Mouse (Mus musculus) MEL (cell line): ENCODE results near the gene Pitpnc1. TPM values are rescaled to one million over a fixed set of nuclear protein-coding genes. Genes with fewer than 3 reads are reported as not detected.
A peak's percentile ranks its signal among the peaks of the same experiment; 100 is the strongest.

ENCODE experiments used
- DNase-seq: peaks from one replicate; pipeline ENCODE4 v3.0.0; 2011; ENCODE audit warnings: low read depth, low spot score
- H3K27ac ChIP-seq: 2 replicates; pipeline ENCODE4 v1.5.1; 2012; ENCODE audit warnings: low read depth, mild to moderate bottlenecking, control low read depth, low read length, moderate library complexity; ENCODE audit not compliant: control insufficient read depth
- H3K27me3 ChIP-seq, 2 experiments: fragments of 150-350 bp in 1 of 2; sonication (generic) in 1 of 2; 2 replicates each; pipeline ENCODE4 v1.6.1; 2012; ENCODE audit warnings: low read length in 2 of 2, mild to moderate bottlenecking in 2 of 2, improper control_type of control experiment in 1 of 2, moderate library complexity in 1 of 2; ENCODE audit not compliant: insufficient read depth in 2 of 2, control insufficient read depth in 1 of 2
- H3K36me3 ChIP-seq, 2 experiments: 2 replicates each; pipeline ENCODE4 v1.6.1; 2012 to 2014; ENCODE audit warnings: low read length in 2 of 2, improper control_type of control experiment in 1 of 2, inconsistent platforms in 1 of 2, mild to moderate bottlenecking in 1 of 2; ENCODE audit not compliant: insufficient read depth in 2 of 2, control insufficient read depth in 1 of 2
- H3K4me1 ChIP-seq, 2 experiments: fragments of 150-350 bp in 1 of 2; sonication (generic) in 1 of 2; 2 replicates each; pipeline ENCODE4 v1.6.1; 2012; ENCODE audit warnings: low read length in 2 of 2, improper control_type of control experiment in 1 of 2, mild to moderate bottlenecking in 1 of 2; ENCODE audit not compliant: insufficient read depth in 2 of 2, control insufficient read depth in 1 of 2
- H3K4me3 ChIP-seq, 2 experiments: fragments of 150-350 bp in 1 of 2; sonication (generic) in 1 of 2; 2 replicates each; pipeline ENCODE4 v1.5.1; 2012; ENCODE audit warnings: low read depth in 2 of 2, low read length in 2 of 2, mild to moderate bottlenecking in 2 of 2, moderate library complexity in 2 of 2, control low read depth in 1 of 2, improper control_type of control experiment in 1 of 2; ENCODE audit not compliant: control insufficient read depth in 1 of 2, insufficient read depth in 1 of 2
- H3K79me2 ChIP-seq: 2 replicates; pipeline ENCODE4 v1.6.1; 2012; ENCODE audit warnings: mild to moderate bottlenecking, low read length, moderate library complexity; ENCODE audit not compliant: control insufficient read depth, poor library complexity, insufficient read depth
- H3K9ac ChIP-seq: 2 replicates; pipeline ENCODE4 v1.6.1; 2012; ENCODE audit warnings: low read depth, mild to moderate bottlenecking, control low read depth, low read length, moderate library complexity; ENCODE audit not compliant: control insufficient read depth, poor library complexity, severe bottlenecking
- H3K9me3 ChIP-seq: fragments of 150-350 bp; sonication (generic); replicated peaks from 2 replicates; pipeline ENCODE4 v1.6.1; 2012; ENCODE audit warnings: mild to moderate bottlenecking, low read length, improper control_type of control experiment, moderate library complexity; ENCODE audit not compliant: insufficient read depth
- CHD1 ChIP-seq: IDR thresholded peaks from 2 replicates; pipeline ENCODE4 v1.6.1; 2012; ENCODE audit warnings: low read depth, mild to moderate bottlenecking, inconsistent platforms, low read length, improper control_type of control experiment
- CTCF ChIP-seq, 3 experiments: IDR thresholded peaks in 2 of 3; conservative IDR thresholded peaks in 1 of 3; 2 replicates each; pipeline ENCODE4 v1.5.1; 2011 to 2012; ENCODE audit warnings: low read length in 3 of 3, low read depth in 2 of 3, mild to moderate bottlenecking in 2 of 3, improper control_type of control experiment in 1 of 3, inconsistent platforms in 1 of 3, mixed read lengths in 1 of 3, moderate library complexity in 1 of 3; ENCODE audit not compliant: control insufficient read depth in 1 of 3, insufficient read depth in 1 of 3, poor library complexity in 1 of 3, severe bottlenecking in 1 of 3
- ELF1 ChIP-seq: IDR thresholded peaks from 2 replicates; pipeline ENCODE4 v1.6.1; 2014; ENCODE audit warnings: low read depth, mild to moderate bottlenecking, inconsistent platforms, low read length, improper control_type of control experiment, moderate library complexity
- EP300 ChIP-seq, 2 experiments: IDR thresholded peaks; 2 replicates each; pipeline ENCODE4 v1.6.1; 2011; ENCODE audit warnings: improper control_type of control experiment in 2 of 2, low read length in 2 of 2, low read depth in 1 of 2, mild to moderate bottlenecking in 1 of 2
- ETS1 ChIP-seq: IDR thresholded peaks from 2 replicates; pipeline ENCODE4 v1.6.1; 2012; ENCODE audit warnings: low read depth, mild to moderate bottlenecking, inconsistent platforms, low read length, improper control_type of control experiment, moderate library complexity
- GABPA ChIP-seq: IDR thresholded peaks from 2 replicates; pipeline ENCODE4 v1.6.1; 2012; ENCODE audit warnings: low read depth, mild to moderate bottlenecking, inconsistent platforms, low read length, improper control_type of control experiment, moderate library complexity
- GATA1 ChIP-seq: IDR thresholded peaks from 2 replicates; pipeline ENCODE4 v1.6.1; 2011; ENCODE audit warnings: low read depth, low read length, improper control_type of control experiment
- HCFC1 ChIP-seq: IDR thresholded peaks from 2 replicates; pipeline ENCODE4 v1.6.1; 2012; ENCODE audit warnings: low read depth, mild to moderate bottlenecking, inconsistent platforms, low read length, improper control_type of control experiment, moderate library complexity
- JUND ChIP-seq: IDR thresholded peaks from 2 replicates; pipeline ENCODE4 v1.6.1; 2011; ENCODE audit warnings: low read depth, mild to moderate bottlenecking, improper control_type of control experiment, low read length
- KAT2A ChIP-seq: conservative IDR thresholded peaks from 2 replicates; pipeline ENCODE4 v1.6.1; 2012; ENCODE audit warnings: low read depth, low read length, improper control_type of control experiment, inconsistent platforms
- MAX ChIP-seq: IDR thresholded peaks from 2 replicates; pipeline ENCODE4 v1.6.1; 2011; ENCODE audit warnings: low read length, improper control_type of control experiment
- MXI1 ChIP-seq: IDR thresholded peaks from 2 replicates; pipeline ENCODE4 v1.6.1; 2011; ENCODE audit warnings: mild to moderate bottlenecking, low read depth, low read length, improper control_type of control experiment
- MYC ChIP-seq: IDR thresholded peaks from 2 replicates; pipeline ENCODE4 v1.6.1; 2011; ENCODE audit warnings: low read depth, mild to moderate bottlenecking, low read length, improper control_type of control experiment, moderate library complexity
- NELFE ChIP-seq: IDR thresholded peaks from 2 replicates; pipeline ENCODE4 v1.6.1; 2011; ENCODE audit warnings: low read depth, low read length, improper control_type of control experiment
- NRF1 ChIP-seq: IDR thresholded peaks from 2 replicates; pipeline ENCODE4 v1.6.1; 2014; ENCODE audit warnings: low read depth, mild to moderate bottlenecking, inconsistent platforms, low read length, improper control_type of control experiment, moderate library complexity; ENCODE audit not compliant: poor library complexity, insufficient read depth, severe bottlenecking
- POLR2AphosphoS2 ChIP-seq: IDR thresholded peaks from 2 replicates; pipeline ENCODE4 v1.6.1; 2011; ENCODE audit warnings: low read length, improper control_type of control experiment
- RAD21 ChIP-seq: IDR thresholded peaks from 2 replicates; pipeline ENCODE4 v1.6.1; 2011; ENCODE audit warnings: mild to moderate bottlenecking, low read depth, low read length, improper control_type of control experiment
- RCOR1 ChIP-seq: IDR thresholded peaks from 2 replicates; pipeline ENCODE4 v1.6.1; 2012; ENCODE audit warnings: low read depth, mild to moderate bottlenecking, inconsistent platforms, low read length, improper control_type of control experiment
- SIN3A ChIP-seq: IDR thresholded peaks from 2 replicates; pipeline ENCODE4 v1.6.1; 2012; ENCODE audit warnings: low read length, improper control_type of control experiment, inconsistent platforms
- TAL1 ChIP-seq: IDR thresholded peaks from 2 replicates; pipeline ENCODE4 v1.6.1; 2012; ENCODE audit warnings: mild to moderate bottlenecking, inconsistent platforms, low read length, moderate library complexity, mixed read lengths
- TCF12 ChIP-seq: IDR thresholded peaks from 2 replicates; pipeline ENCODE4 v1.6.1; 2014; ENCODE audit warnings: low read depth, mild to moderate bottlenecking, inconsistent platforms, low read length, improper control_type of control experiment, moderate library complexity
- USF1 ChIP-seq: IDR thresholded peaks from 2 replicates; pipeline ENCODE4 v1.6.1; 2014; ENCODE audit warnings: low read depth, mild to moderate bottlenecking, inconsistent platforms, low read length, improper control_type of control experiment, moderate library complexity
- USF2 ChIP-seq, 2 experiments: IDR thresholded peaks; 2 replicates each; pipeline ENCODE4 v1.6.1; 2011 to 2012; ENCODE audit warnings: improper control_type of control experiment in 2 of 2, low read length in 2 of 2, borderline replicate concordance in 1 of 2, inconsistent platforms in 1 of 2, low read depth in 1 of 2, mild to moderate bottlenecking in 1 of 2; ENCODE audit not compliant: insufficient read depth in 1 of 2
- ZC3H11A ChIP-seq: IDR thresholded peaks from 2 replicates; pipeline ENCODE4 v1.6.1; 2012; ENCODE audit warnings: low read depth, mild to moderate bottlenecking, inconsistent platforms, low read length, improper control_type of control experiment
- ZKSCAN1 ChIP-seq: IDR thresholded peaks from 2 replicates; pipeline ENCODE4 v1.6.1; 2012; ENCODE audit warnings: low read depth, mild to moderate bottlenecking, inconsistent platforms, low read length, improper control_type of control experiment, moderate library complexity
- ZNF384 ChIP-seq: IDR thresholded peaks from 2 replicates; pipeline ENCODE4 v1.6.1; 2012; ENCODE audit warnings: low read depth, mild to moderate bottlenecking, inconsistent platforms, low read length, improper control_type of control experiment
- polyA plus RNA-seq, 2 experiments: library from polyadenylated mRNA; stranded (reverse) in 1 of 2; unstranded in 1 of 2; fragments of >175 nt in 1 of 2; fragments of >200 nt in 1 of 2; gene quantifications; 2 replicates each; pipeline versions ENCODE4 v1.2.1 to v1.2.4; 2012; ENCODE audit warnings: low replicate concordance in 2 of 2, low read depth in 1 of 2; ENCODE audit not compliant: insufficient read length in 2 of 2, insufficient read depth in 1 of 2, missing spikeins in 1 of 2
- total RNA-seq: library from RNA; depleted of rRNA; stranded (reverse); fragments of 300-350 nt; gene quantifications from 2 replicates; pipeline ENCODE4 v1.2.3, GENCODE M21; 2012

Gene Pitpnc1
- total and polyA plus RNA-seq, 3 experiments, result 19.3 to 25.3 TPM; not detected in 1

- Histone ChIP-seq H3K4me1 (peaks cover 10 to 11% of the 10 kb centered on the region in 2 experiments), H3K79me2 (peaks cover 54% of the 10 kb centered on the region), H3K27ac (no peak overlapping the region), H3K9me3 (no peaks in the 10 kb centered on the region), H3K36me3 (peaks cover 22 to 36% of the 10 kb centered on the region in 2 experiments), H3K4me3 (no peak overlapping the region), H3K27me3 (no peaks in the 10 kb centered on the region), H3K9ac (no peak overlapping the region)
- no peak for DNase-seq
- TF ChIP-seq ZNF384 (no peak), GATA1 (no peak), MAX (no peak), ELF1 (no peak), ZC3H11A (no peak), POLR2AphosphoS2 (no peak), TAL1 (no peak), MYC (no peak), ETS1 (no peak), USF1 (no peak), USF2 (IDR thresholded peaks at IDR 0.05; ENCODE audit: borderline replicate concordance in 1 of 2, insufficient read depth in 1 of 2, low read depth in 1 of 2, low read length in 2 of 2) (no peak), KAT2A (no peak), JUND (no peak)
These were observed 13.8 kb upstream of the Pitpnc1 start for GRCm38 (mm10) chr11:107484341-107484740.

GRCm38 (mm10) chr11:107479862-107480203 is 9.3 kb upstream of the Pitpnc1 start:
- peaks cover 5 to 22% of the 10 kb centered on the region in 2 experiments for H3K36me3 ChIP-seq
- peaks cover 55% of the 10 kb centered on the region for H3K79me2 ChIP-seq
- H3K9ac ChIP-seq, result peak overlapping the region; percentile 99
- peak overlapping the region; percentile 66 for H3K27ac ChIP-seq
- peak overlapping the region; percentile 67 to 100 for H3K4me3 ChIP-seq
- peak; percentile 47 for DNase-seq
- no peaks in the 10 kb centered on the region for H3K9me3 ChIP-seq
- H3K27me3 ChIP-seq, result no peaks in the 10 kb centered on the region
- TF ChIP-seq NRF1 (no peak), NELFE (no peak), RCOR1 (no peak), ZKSCAN1 (no peak), ZNF384 (no peak), EP300 (IDR thresholded peaks at IDR 0.05; ENCODE audit: low read depth in 1 of 2, low read length in 2 of 2) (no peak), RAD21 (no peak), TAL1 (no peak), CTCF (IDR thresholded peaks at IDR 0.05 in 2 of 3, conservative IDR thresholded peaks at IDR 0.05 in 1 of 3; ENCODE audit: control insufficient read depth in 1 of 3, insufficient read depth in 1 of 3, low read depth in 2 of 3, low read length in 3 of 3, poor library complexity in 1 of 3, severe bottlenecking in 1 of 3) (no peak), GATA1 (no peak), CHD1 (peak; percentile 87; the same call in 1 of the 2 replicates), GABPA (no peak), SIN3A (no peak), MYC (0 out of 2 replicates have a peak, but pooled peaks have one; percentile 2), KAT2A (no peak), TCF12 (no peak), POLR2AphosphoS2 (no peak), USF1 (no peak), MXI1 (peak; percentile 3; the same call in 1 of the 2 replicates), HCFC1 (no peak)
- TF ChIP-seq, all 39 proteins: peak for 3
- peaks cover 10 to 11% of the 10 kb centered on the region in 2 experiments for H3K4me1 ChIP-seq
